Mouse (Mus musculus) induced T-regulatory cell, adult 2 months (primary cell): ENCODE data around the gene Sstr2.

ENCODE experiments used
- DNase-seq: peaks from one replicate; pipeline ENCODE4 v3.0.0-alpha.2; 2012; ENCODE audit warnings: low read depth

The Sstr2 gene

DNA sequence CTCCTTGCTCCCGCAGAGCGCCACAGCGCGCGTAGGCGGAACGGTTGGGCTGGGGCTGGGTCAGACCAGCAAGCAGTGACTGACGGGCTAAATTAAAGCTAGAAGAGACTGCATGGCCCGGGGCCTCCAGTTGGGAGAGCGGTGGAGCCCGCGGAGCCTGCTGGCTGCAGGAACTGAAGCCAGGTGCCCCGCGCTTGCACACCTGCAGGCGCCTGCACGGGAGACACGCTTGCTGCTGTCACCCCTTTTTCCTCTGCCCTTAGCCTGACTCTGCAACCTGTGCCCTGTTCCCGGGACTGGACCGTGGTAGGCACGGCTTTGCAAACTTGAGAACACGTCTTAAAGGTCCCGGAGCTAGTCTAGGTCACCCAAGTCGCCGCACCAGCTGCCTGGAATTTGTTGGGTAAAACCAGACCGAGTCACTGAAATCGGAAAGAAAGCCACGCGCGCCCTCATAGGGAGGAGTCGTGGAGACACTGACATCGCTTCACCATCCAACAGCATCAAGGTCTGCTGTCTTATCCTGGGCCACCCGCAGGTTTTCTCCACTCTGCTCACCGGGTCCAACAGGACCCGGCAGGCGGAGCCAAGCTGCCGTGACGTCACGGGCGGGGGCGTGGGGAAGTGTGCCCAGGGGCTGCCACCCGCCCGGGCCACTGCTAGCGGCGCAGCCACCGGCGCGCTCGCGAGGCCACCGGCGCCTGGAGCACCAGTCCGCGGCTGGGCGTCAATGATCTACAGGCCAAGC lies at the start of gene Sstr2:
Sstr2 (plus strand) TSS at position 671 of the 748 bp plus-strand sequence.
- DNase-seq: peak; percentile 78

- DNase-seq: no peak
Measured at GRCm38 (mm10) chr11:113571616-113572015, 47.5 kb upstream of the Sstr2 start.

DNA sequence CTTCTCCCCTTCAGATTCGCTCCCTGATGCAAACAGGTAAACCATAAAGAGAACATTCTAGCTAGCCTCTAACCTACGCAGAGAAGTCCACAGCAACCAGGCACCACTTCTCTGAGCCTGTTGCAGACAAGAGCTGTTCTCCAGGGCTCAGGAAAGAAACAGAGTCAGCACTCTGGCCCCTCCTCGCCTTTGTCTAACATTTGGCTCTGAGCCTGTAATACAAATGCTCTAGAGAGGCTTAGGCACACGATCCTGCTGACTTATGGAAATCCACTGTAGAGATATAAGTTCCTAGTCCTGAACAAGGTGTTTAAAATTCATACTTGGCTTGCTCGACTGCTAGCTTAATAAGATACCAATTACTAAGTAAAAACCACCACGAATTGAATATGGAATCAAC lies 46.5 kb upstream of the Sstr2 start:
- DNase-seq: no peak

DNA sequence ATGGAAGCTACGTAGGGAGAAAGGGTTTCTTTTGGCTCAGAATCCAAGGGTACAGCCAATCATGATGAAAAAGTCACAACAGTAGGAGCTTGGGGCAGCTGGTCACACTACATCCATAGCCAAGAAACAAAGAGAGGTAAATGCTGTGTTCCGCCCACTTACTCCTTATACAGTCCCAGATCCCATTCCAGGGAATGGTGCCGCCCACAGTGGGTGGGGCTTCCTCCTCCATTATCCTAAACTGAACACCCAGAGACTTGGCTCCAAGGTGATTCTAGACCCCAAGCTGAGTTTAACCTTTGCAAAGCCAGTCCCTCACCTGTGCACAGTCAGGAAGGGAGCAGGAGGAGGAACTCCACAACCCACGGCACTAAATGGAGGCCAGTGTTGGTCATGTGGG lies 41.9 kb upstream of the Sstr2 start:
- no peak for DNase-seq

GRCm38 (mm10) chr11:113583879-113584661 lies 35.1 kb upstream of the Sstr2 start:
- no peak for DNase-seq

- no peak for DNase-seq
Measured at GRCm38 (mm10) chr11:113586423-113586822, 32.7 kb upstream of the Sstr2 start.

DNA sequence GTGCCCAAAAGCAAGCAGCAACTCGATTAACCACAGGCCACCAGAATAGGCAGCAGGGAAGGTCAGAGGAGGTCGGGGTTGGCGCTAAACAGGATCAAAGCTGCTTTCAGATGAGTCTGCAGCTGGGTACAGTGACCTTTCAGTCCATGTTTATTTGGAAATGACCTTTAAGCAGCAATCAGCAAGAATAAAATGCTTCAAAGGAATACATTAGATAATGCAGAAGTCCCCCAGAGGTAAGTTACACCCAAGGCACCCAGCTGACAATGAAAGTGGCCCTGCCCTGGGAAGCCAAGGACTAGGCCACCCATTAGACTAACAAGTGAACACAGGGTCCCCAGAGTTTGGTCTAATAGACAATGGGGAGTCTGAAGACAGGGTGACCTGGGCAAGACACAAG lies 30.2 kb upstream of the Sstr2 start:
- DNase-seq: no peak

DNA sequence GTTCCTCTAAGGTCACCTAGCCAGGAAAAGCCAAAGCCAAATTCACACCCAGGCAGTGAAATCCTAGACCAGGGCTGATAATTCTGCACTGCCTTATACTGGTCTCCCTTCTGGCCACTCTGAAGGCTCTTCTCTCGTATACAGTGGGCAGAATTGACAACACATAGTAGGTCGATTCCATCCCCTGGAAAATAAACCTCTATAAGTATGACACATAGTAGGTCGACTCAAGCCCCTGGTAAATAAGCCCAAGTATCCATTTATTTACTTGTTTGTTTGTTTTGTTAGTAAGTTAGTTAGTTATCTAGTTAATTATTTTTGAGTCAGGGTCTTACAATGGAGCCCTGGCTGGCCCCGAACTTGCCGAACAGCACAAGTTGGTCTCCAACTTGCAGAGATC lies 24.0 kb upstream of the Sstr2 start:
- DNase-seq: no peak

GRCm38 (mm10) chr11:113597632-113598031 lies 21.5 kb upstream of the Sstr2 start:
- no peak for DNase-seq

DNA sequence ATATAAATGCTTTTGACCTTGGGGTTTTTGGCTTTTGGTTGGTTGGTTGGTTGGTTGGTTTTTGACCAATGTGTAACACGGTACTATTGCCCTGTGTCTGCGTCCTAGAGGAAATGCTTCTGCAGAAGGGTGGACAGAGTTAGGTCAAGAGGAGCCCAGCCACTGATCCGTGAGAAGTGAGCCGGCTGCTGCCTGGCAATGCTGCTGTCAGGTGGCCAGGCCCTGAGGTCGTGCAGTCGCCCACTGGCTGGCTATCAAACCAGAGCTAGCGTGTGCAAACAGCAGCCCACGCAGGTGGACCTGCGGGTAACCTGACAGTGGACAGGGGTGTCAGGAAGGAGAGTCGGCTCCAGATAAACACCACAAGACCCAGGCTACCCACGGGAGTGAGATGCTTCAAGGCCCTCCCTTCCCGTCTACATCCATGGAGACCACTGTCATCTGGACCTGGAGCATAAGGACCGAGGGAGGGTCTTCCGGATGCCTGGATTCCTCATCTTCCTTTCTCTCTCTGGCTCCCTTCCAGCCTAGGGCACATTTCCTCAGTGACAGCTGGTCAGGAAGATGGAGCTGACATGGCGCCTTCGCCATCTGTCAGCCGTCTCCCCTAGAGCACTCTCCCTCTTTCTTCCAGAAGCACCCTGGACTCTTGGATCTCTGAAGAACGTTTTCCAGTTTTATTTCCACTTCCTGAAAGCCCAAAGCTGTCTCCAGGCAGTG lies 18.5 kb upstream of the Sstr2 start:
- no peak for DNase-seq

GRCm38 (mm10) chr11:113601616-113602343 lies 17.4 kb upstream of the Sstr2 start:
- no peak for DNase-seq

GRCm38 (mm10) chr11:113607556-113607955 lies 11.6 kb upstream of the Sstr2 start:
- DNase-seq: no peak

GRCm38 (mm10) chr11:113609581-113609980 lies 9.6 kb upstream of the Sstr2 start:
- DNase-seq: no peak

- no peak for DNase-seq
Measured at GRCm38 (mm10) chr11:113610266-113610665, 8.9 kb upstream of the Sstr2 start.

DNA sequence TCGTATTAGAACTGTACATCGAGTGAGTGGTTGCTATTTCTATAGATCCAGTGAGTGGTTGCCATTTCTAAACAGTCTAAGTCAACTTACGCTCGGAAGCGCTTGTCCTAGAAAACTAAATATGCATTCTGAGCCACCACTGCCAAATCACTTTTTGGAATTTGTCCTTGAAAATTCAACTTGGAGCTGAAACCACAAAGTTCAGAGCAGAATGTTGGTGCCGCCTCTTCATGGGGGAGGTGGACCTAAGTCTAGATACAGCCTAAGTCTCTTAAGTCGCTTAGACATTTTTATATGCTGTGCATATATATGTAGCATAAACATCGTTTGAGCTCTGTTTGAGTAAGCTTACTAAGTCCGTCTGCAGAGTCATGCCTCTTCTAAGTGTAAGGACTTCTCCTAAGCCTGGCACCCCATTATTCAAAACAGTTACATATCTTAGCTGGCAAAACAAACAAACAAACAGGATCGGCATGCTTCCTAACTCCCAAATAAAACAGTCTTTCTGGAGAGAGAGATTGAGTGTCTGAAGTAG lies 8.0 kb upstream of the Sstr2 start:
- no peak for DNase-seq

DNA sequence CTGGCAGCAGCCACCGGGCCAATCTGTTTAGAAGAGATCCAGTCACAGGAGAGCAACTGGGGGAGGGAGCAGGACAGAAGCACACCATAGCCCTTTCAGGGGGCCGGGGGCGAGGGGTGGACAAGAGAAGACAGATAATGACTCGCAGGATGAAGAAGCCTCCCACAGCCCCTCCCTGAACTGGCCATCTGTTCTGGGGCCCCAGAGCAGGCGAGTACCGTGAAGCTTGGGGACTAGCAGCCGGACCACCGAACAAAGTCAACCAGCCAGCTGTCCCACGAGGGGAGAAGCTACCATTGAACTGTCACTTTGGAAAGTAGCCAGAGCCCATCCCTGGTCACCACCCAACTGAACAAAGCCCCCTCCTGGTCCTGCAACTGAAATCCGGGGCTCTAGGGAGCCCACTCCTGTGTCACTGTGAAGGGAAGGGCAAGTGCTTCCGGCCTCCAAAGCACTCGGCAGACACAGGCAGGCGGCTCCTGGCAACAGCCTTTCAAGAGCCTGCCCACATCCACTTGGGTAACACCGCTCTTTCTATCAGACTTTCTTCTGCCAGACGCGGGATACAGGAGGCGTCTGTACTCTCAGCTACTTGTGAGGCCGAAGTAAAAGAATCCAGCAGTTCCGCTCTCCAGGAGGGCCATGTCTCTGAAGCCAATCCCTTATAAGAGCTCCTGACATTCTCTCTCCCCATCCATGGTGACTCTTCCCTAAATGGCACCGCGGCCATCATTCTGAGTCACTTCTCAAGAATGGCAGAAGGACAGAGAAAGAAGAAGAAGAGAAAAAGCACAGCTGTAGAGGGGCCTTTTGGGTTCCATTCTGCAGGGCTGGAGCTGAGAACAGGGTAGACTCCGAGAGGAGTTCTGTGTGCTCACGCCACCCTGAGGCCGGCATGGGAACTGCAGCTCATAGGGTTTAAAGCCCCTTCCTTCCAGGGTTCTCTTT lies 7.2 kb upstream of the Sstr2 start:
- DNase-seq: peak; percentile 70

- DNase-seq: no peak
Measured at GRCm38 (mm10) chr11:113614476-113614875, 4.7 kb upstream of the Sstr2 start.

GRCm38 (mm10) chr11:113617132-113617911 lies 1.8 kb upstream of the Sstr2 start:
- DNase-seq: peak; percentile 85

- DNase-seq: no peak
Measured at GRCm38 (mm10) chr11:113618303-113618671, 855 bp upstream of the Sstr2 start.
